Mouse (Mus musculus): Measurements from ENCODE around the gene Satb1.

DNA sequence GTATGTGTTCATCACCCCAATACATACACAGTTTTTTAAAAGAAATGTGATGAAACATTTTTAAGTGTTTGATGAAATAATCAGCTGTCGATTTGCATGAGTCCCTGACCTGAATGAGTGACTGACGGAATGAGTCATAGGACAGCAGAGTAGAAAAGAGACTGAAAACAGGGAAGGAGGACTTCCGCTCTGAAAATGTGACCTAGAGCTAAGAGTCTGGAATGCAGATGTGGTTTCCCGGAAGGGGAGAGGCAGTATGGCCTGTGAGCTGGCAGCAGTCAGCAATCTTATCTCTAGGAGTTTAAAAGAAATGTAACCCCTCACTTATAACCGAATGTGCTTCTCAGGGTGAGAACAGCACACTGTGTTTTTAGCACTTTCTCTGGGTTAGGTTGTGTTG lies 20.9 kb upstream of the Satb1 start:
- no peak for TF ChIP-seq CTCF (IDR thresholded peaks at IDR 0.05; ENCODE audit: extremely low read depth, insufficient read length, insufficient replicate concordance, low read depth, low read length)
- TF ChIP-seq POLR2A (IDR thresholded peaks at IDR 0.05; ENCODE audit: low read depth, low read length), result no peak

Measured in small intestine, adult 2 months (tissue).